Comparison of ENCODE assay signal across 8 mouse cellular contexts in genomic region chr12:112113710-112114109, GRCm38 (mm10). TPM values are rescaled to one million over a fixed set of nuclear protein-coding genes. Genes with fewer than 3 reads are reported as not detected.
DNase-seq lines count a peak whose midpoint lies in the region; ATAC-seq lines count a peak whose summit lies in the region.
"Had no signal": no experiment of that assay in that cellular context is flagged by ENCODE, and none has a peak within 500 bp of the region (broad histone marks: within the 10 kb centered on the region; RNA-seq: fewer than 3 reads in every experiment).

No protein-coding gene starts in this region.

- H3K27ac ChIP-seq in midbrain, embryonic 13.5 days = no peak overlapping the region

- peaks cover 30% of the 10 kb centered on the region for H3K27me3 ChIP-seq in midbrain, embryonic 13.5 days

- no peak overlapping the region for H3K4me2 ChIP-seq in midbrain, embryonic 13.5 days (replicated peaks)

- no peaks in the 10 kb centered on the region for H3K9me3 ChIP-seq in midbrain, embryonic 13.5 days
- H3K9me3 ChIP-seq: megakaryocyte, embryonic 14.5 days had no signal

- ATAC-seq in midbrain, embryonic 13.5 days = peak; percentile 51

- 9% methylated on average over 7 of the region's 7 CpGs for WGBS in midbrain, embryonic 13.5 days

- intact Hi-C loops in left cerebral cortex, postnatal 10 days (cut with DNase I) = loop anchor here (5.0 kb wide), 1 partner anchor 429 kb away; no protein-coding TSS in a partner anchor

- H3K36me3 ChIP-seq in midbrain, embryonic 13.5 days = no peaks in the 10 kb centered on the region

- H3K9ac ChIP-seq in midbrain, embryonic 13.5 days (replicated peaks) = no peak overlapping the region

- no peak overlapping the region for H3K4me3 ChIP-seq in midbrain, embryonic 13.5 days (replicated peaks)
- H3K4me3 ChIP-seq: megakaryocyte, embryonic 14.5 days had no signal

- H3K4me1 ChIP-seq in midbrain, embryonic 13.5 days (replicated peaks) = no peaks in the 10 kb centered on the region

- peak; percentile 83 for DNase-seq in adipocyte (ENCODE audit: low spot score)
- peak; percentile 93 to 95 for DNase-seq in cerebellum, postnatal 10 days
- peak; percentile 61 to 82 for DNase-seq in frontal cortex, postnatal 14 days (ENCODE audit: low spot score in 2 of 2)
- peak; percentile 37 for DNase-seq in hindlimb bud, embryonic 11.5 days (ENCODE audit: extremely low spot score, low read depth, low spot score)
- peak; percentile 70 to 82 for DNase-seq in left cerebral cortex, postnatal 10 days (ENCODE audit: extremely low spot score in 1 of 2, low spot score in 2 of 2)
- DNase-seq in skeletal muscle tissue, adult 2 months (ENCODE audit: low read depth, low spot score) = peak; percentile 72

RNA-seq across cellular contexts. Expression of gene Aspg, which starts 7.2 kb away (rescaled TPM):
- 1 to 10 TPM; 1.1 to 2.2 TPM for total RNA-seq in left cerebral cortex, postnatal 10 days (2021)
- 0.52 and 0.90 TPM in 2 replicates for polyA plus RNA-seq in midbrain, embryonic 13.5 days (2015; fragmentation: Nextera tagmentation; extraction: Ambion mirVana)

RNA-seq across cellular contexts. Expression of gene Kif26a, which starts 32.3 kb away (rescaled TPM):
- 1 to 10 TPM; 7.3 to 8.2 TPM for total RNA-seq in left cerebral cortex, postnatal 10 days (2021)
- 7.0 and 11.4 TPM in 2 replicates for polyA plus RNA-seq in midbrain, embryonic 13.5 days (2015; fragmentation: Nextera tagmentation; extraction: Ambion mirVana)

Comparison
In these comparisons a context has a peak if more than half of its experiments do, and no peak if none do; other contexts are left out.
1. DNase-seq: peak in every context shown above with its lines; median percentile 94 in cerebellum, postnatal 10 days; 83 in adipocyte; 76 in left cerebral cortex, postnatal 10 days; 72 in skeletal muscle tissue, adult 2 months; 72 in frontal cortex, postnatal 14 days; 37 in hindlimb bud, embryonic 11.5 days.